Mouse (Mus musculus): ENCODE results near the gene Cfi.
A peak's percentile ranks its signal among the peaks of the same experiment; 100 is the strongest.

Gene Cfi

GRCm38 (mm10) chr3:129877327-129877726, 41.6 kb downstream of the Cfi start:
- DNase-seq (ENCODE audit: low read depth, low spot score): no peak

- DNase-seq (ENCODE audit: low read depth, low spot score): peak; percentile 92
Observed at GRCm38 (mm10) chr3:129878405-129879021, 42.8 kb downstream of the Cfi start, which contains the start of gene Pla2g12a. Pla2g12a (plus strand) TSS chr3:129878606.

- DNase-seq (ENCODE audit: low read depth, low spot score): peak; percentile 75
Observed at GRCm38 (mm10) chr3:129879131-129879757, 43.6 kb downstream of the Cfi start.

GRCm38 (mm10) chr3:129879913-129880312, 44.2 kb downstream of the Cfi start:
- no peak for DNase-seq (ENCODE audit: low read depth, low spot score)

GRCm38 (mm10) chr3:129880925-129881593, 45.4 kb downstream of the Cfi start:
- no peak for DNase-seq (ENCODE audit: low read depth, low spot score)

GRCm38 (mm10) chr3:129885577-129885976, 49.9 kb downstream of the Cfi start:
- no peak for DNase-seq (ENCODE audit: low read depth, low spot score)

- no peak for DNase-seq (ENCODE audit: low read depth, low spot score)
Observed at GRCm38 (mm10) chr3:129886430-129886829, 50.7 kb downstream of the Cfi start.

- peak; percentile 55 for DNase-seq (ENCODE audit: low read depth, low spot score)
Observed at GRCm38 (mm10) chr3:129887779-129888517, 52.3 kb downstream of the Cfi start.

- DNase-seq (ENCODE audit: low read depth, low spot score): no peak
Observed at GRCm38 (mm10) chr3:129892003-129892402, 56.3 kb downstream of the Cfi start.

- no peak for DNase-seq (ENCODE audit: low read depth, low spot score)
Observed at GRCm38 (mm10) chr3:129893143-129893542, 57.5 kb downstream of the Cfi start.

GRCm38 (mm10) chr3:129896591-129896990, 60.9 kb downstream of the Cfi start:
- no peak for DNase-seq (ENCODE audit: low read depth, low spot score)

GRCm38 (mm10) chr3:129898886-129899285, 63.2 kb downstream of the Cfi start:
- DNase-seq (ENCODE audit: low read depth, low spot score): peak; percentile 93

GRCm38 (mm10) chr3:129901271-129901809, 65.7 kb downstream of the Cfi start, which contains the start of gene Casp6:
Casp6 (plus strand) TSS chr3:129901425.
- peak; percentile 87 for DNase-seq (ENCODE audit: low read depth, low spot score)

- no peak for DNase-seq (ENCODE audit: low read depth, low spot score)
Observed at GRCm38 (mm10) chr3:129903369-129903768, 67.7 kb downstream of the Cfi start.

GRCm38 (mm10) chr3:129903866-129904265, 68.2 kb downstream of the Cfi start:
- no peak for DNase-seq (ENCODE audit: low read depth, low spot score)

GRCm38 (mm10) chr3:129904381-129905132, 68.9 kb downstream of the Cfi start:
- no peak for DNase-seq (ENCODE audit: low read depth, low spot score)

GRCm38 (mm10) chr3:129912025-129912424, 76.3 kb downstream of the Cfi start:
- DNase-seq (ENCODE audit: low read depth, low spot score): no peak

GRCm38 (mm10) chr3:129913241-129913640, 77.6 kb downstream of the Cfi start:
- no peak for DNase-seq (ENCODE audit: low read depth, low spot score)

- DNase-seq (ENCODE audit: low read depth, low spot score): no peak
Observed at GRCm38 (mm10) chr3:129917424-129917823, 81.7 kb downstream of the Cfi start.

GRCm38 (mm10) chr3:129918434-129918833, 82.8 kb downstream of the Cfi start:
- peak; percentile 85 for DNase-seq (ENCODE audit: low read depth, low spot score)

- DNase-seq (ENCODE audit: low read depth, low spot score): no peak
Observed at GRCm38 (mm10) chr3:129923581-129923980, 87.9 kb downstream of the Cfi start.

Measured in ZHBTc4 (cell line).